Mouse (Mus musculus): Measurements from ENCODE around the gene Cbx5. TPM values are rescaled to one million over a fixed set of nuclear protein-coding genes. Genes with fewer than 3 reads are reported as not detected.

Cbx5 gene
- total RNA-seq, 4 experiments from 2014 or later, result 52.4 to 59.1 (median 57.0) TPM

- DNase-seq (ENCODE audit: low spot score), result peak; percentile 82
Observed at GRCm38 (mm10) chr15:103214971-103215907, 24.4 kb downstream of the Cbx5 start.

DNA sequence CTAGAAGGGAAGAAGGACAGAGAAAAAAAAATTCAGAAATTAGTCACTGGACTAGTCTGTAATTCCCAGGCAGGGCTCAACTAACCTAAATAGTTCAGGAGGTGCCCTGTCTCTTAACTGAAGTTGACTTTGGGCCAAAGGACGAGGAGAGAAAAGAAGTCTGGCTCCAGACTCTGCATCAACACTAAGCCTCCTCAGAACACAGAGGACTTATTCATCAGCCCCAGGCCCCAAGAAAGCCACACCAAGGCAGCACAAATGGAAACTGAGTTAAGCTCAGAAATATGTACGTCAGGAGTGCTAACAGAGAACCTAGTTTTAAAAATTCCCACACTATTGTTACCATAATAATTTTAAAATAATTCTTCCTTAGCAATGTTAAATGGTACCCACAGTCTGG, 25.5 kb downstream of the Cbx5 start:
- no peak for DNase-seq (ENCODE audit: low spot score)

GRCm38 (mm10) chr15:103205156-103205555, 34.5 kb downstream of the Cbx5 start:
- no peak for DNase-seq (ENCODE audit: low spot score)

DNA sequence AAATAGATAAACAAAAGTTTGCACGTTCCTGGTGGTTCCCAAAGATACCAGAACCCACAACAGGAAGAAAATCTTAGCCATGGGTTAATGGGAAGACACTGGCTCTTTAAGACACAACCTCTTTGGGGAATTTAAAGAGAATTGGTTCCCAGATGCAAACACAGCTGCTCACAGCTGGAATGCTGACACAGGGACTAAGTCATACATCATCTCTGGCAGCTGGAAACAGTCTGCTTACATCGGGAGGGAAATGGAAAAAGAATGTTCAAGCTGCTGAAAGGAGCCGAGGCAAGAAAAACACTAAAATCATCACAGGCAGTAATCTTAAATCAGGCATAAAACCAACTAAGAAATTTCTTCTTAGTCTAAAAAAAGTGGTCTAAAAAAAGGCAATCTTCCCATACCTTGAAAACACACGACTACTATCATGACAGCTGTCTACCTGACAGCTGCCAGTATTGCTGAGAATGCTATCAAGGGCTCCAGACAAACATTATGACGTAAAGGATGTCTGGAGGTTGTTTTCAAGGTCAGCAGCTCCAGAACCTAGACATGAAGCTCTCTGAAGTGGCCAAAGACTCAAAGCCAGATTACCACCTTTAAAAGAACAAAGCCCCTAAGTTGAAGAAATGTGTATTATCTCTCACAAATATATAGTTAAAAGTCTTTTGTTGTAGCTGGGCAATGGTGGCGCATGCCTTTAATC, 37.4 kb downstream of the Cbx5 start:
- DNase-seq (ENCODE audit: low spot score), result peak; percentile 79

- DNase-seq (ENCODE audit: low spot score), result no peak
Observed at GRCm38 (mm10) chr15:103197785-103198184, 41.8 kb downstream of the Cbx5 start.

DNA sequence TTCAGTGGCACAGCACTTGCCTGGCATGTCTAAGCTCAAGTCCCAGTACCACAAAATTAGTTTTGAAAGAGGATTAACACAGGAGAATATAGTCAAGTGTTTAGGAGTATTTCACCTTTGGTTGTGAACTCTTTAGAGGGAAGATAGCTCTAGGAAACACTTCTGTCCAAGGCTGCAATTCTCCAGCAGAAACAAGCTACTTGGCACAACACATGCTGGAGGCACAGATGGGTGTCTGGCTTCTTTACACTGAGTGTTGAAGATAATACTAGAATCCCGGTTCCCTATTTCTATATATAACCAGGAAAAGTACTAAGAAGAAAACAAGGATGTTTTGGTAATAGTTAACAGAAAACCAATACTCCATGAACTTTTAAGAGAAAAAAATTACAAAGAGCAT, 42.8 kb downstream of the Cbx5 start:
- DNase-seq (ENCODE audit: low spot score), result no peak

- no peak for DNase-seq (ENCODE audit: low spot score)
Observed at GRCm38 (mm10) chr15:103193606-103194005, 46.0 kb downstream of the Cbx5 start.

- DNase-seq (ENCODE audit: low spot score), result no peak
Observed at GRCm38 (mm10) chr15:103190531-103191462, 48.8 kb downstream of the Cbx5 start.

GRCm38 (mm10) chr15:103190083-103190482, 49.5 kb downstream of the Cbx5 start:
- no peak for DNase-seq (ENCODE audit: low spot score)

GRCm38 (mm10) chr15:103187803-103188202, 51.8 kb downstream of the Cbx5 start:
- DNase-seq (ENCODE audit: low spot score), result no peak

DNA sequence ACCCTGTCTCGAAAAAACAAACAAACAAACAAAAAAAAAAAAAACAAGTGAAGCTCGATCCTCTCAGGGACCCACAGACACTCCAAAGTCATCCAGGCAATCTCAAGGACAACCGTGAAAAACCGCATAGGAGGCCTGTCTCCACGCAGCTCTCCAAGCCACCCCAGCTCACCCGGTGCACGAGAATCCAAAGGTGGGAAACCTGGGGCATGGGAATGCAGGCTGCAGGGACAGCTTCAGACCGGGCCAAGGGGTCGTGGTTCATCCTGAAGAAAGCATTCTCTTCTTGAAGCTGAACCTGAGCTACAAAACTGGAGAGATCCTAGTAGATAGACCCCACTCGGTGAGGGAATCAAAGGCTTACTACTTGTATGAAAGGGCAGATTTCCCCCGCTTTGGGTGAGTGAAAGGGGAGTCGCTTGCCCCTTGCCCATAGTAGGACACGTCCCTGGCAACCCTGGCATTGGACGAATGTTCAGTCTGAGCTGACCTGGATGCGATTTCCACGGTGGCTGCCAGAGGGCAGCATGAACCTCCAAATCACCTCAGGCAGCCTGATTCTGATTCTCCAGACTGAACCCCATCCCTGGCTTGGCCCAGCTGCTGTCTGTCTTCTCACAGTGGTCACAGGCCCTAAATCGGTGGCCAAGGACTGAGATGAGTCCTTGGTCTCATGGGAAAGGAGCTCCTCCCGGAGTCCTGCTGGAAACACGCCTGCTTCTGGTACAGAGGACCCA, 54.0 kb downstream of the Cbx5 start:
- DNase-seq (ENCODE audit: low spot score), result no peak

GRCm38 (mm10) chr15:103183651-103184610, 55.7 kb downstream of the Cbx5 start:
- no peak for DNase-seq (ENCODE audit: low spot score)

- no peak for DNase-seq (ENCODE audit: low spot score)
Observed at GRCm38 (mm10) chr15:103183135-103183534, 56.5 kb downstream of the Cbx5 start.

DNA sequence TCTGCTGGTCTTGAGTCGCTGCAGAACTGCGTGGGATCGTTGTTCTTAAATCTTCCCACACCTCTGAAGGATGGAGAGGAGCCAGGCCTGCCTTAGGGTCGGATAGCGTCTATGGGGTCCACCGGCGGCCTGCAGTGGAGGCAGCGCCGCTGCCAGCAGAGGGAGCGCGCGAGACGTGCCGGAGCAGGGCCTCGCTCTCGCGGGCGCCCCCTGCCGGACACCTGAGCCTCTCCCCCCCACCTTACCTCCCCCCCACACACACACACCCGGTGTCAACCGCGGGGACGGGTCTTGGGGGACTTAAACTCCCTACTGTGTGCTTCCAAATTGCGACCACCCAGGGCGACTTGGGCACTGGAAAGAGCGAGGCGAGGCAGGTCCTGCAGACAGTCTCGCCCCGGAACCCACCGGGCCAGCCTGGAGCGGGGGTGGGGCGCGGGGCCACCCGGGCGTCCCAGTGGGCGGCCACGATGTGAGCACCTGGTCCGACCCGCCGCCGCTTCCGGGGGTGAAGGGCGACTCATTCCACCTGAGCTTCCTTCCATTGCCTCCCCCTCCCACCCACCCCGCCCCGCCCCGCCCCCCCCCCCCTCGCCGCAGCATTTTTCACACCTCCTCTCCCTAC, 57.3 kb downstream of the Cbx5 start:
- DNase-seq (ENCODE audit: low spot score), result peak; percentile 58

- DNase-seq (ENCODE audit: low spot score), result no peak
Observed at GRCm38 (mm10) chr15:103180406-103180805, 59.2 kb downstream of the Cbx5 start.

DNA sequence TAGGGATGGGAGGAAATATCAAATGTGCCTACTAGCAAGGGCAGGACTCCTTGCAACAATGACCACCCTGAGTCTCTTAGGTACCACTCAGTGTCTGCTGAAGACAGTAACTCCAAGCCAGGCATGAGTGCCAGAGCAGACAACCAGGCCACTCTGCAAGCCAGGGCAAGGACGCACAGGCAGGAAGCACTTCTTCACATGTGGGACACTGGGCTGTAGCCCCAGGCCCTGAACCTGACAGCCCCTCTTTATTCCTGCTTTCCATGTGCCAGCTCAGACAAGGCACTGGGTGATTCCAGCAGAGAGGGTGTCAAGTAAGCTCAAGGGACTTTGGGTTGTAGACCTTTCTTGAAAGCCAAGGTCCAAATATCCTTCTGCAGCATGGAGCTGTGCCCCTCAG, 60.8 kb downstream of the Cbx5 start:
- no peak for DNase-seq (ENCODE audit: low spot score)

DNA sequence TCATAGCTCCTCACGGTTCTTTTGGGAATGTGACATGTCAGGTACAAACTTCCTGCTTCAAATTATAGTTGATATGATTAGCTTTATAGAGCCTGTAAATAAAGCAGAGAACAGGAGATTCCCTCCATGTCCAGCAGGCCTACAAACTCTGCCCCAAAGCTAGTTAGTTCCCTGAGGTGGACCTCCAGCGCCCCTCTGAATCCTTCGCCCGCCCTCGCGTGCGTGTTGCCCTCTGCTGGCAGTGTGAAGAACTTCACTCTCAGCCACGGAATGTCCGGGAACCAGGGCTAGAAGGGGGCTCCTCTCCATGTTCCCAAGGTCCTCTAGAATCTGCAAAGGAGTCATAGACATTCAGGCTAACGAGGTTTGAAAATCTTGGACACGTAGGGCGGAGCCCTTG, 61.5 kb downstream of the Cbx5 start:
- no peak for DNase-seq (ENCODE audit: low spot score)

DNA sequence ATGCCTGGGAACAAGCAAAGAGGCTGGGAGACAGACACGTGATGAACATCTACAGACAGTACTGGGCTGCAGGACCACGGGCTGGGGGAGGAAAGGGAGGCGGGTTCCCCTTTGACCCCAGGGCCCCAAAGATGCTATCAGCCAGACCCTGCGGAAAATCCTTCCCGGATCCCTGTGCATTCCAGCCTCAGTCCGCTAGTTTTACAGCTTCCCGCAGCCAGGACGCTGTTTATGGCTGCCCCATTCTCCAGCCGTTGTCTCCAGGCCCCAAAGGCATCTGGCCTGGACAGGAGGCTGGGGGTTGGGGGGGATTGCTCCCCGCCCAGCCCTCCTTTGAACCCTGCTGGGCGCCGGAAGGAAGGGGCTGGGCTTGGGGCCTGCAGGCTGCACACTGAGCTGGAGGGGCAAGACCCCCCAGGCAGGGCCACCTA, 62.0 kb downstream of the Cbx5 start:
- no peak for DNase-seq (ENCODE audit: low spot score)

GRCm38 (mm10) chr15:103176874-103177421, 62.7 kb downstream of the Cbx5 start:
- DNase-seq (ENCODE audit: low spot score), result peak; percentile 84

Measured in heart, adult 8-10 months (tissue).